Mouse (Mus musculus): ENCODE measurements at regions not wholly inside any gene's neighbourhood (a gene's known extent, or its start where the extent isn't known, plus 50 kb on each side); places are given as distances from the start of the nearest gene placed in this dataset.
A peak's percentile ranks its signal among the peaks of the same experiment; 100 is the strongest.

GRCm38 (mm10) chr6:93443766-93444557, 500.7 kb upstream of the Adamts9 start:
- H3K9me3 ChIP-seq (replicated peaks; ENCODE audit: control insufficient read depth, low read length) = no peaks in the 10 kb centered on the region
- 18% methylated on average over 11 of the region's 11 CpGs for WGBS
- H3K9ac ChIP-seq (replicated peaks; ENCODE audit: low read length) = no peak overlapping the region
- no peak overlapping the region; the same call in 1 of the 2 replicates for H3K27ac ChIP-seq (replicated peaks; ENCODE audit: low read depth, low read length)
- no peak overlapping the region for H3K4me3 ChIP-seq (ENCODE audit: low read depth, low read length)
- no peak overlapping the region for H3K4me2 ChIP-seq (ENCODE audit: low read depth, low read length)
- no peaks in the 10 kb centered on the region for H3K36me3 ChIP-seq (replicated peaks; ENCODE audit: control insufficient read depth, insufficient read depth, low read depth, low read length)
- ATAC-seq (replicated peaks; ENCODE audit: insufficient number of reproducible peaks, low FRiP score, low TSS enrichment, low read depth) = no peak
- peak; percentile 28 for DNase-seq (ENCODE audit: low spot score)
- no peaks in the 10 kb centered on the region for H3K27me3 ChIP-seq (ENCODE audit: control insufficient read depth, insufficient read depth, low read length)
- H3K4me1 ChIP-seq (ENCODE audit: control insufficient read depth, insufficient read depth, low read length) = no peaks in the 10 kb centered on the region

- WGBS = 76% methylated on average over 1 of the region's 1 CpGs
- Histone ChIP-seq H3K4me1 (ENCODE audit: control insufficient read depth, insufficient read depth, low read length) (no peaks in the 10 kb centered on the region), H3K4me2 (ENCODE audit: low read depth, low read length) (no peak overlapping the region), H3K27ac (replicated peaks; ENCODE audit: low read depth, low read length) (no peak overlapping the region), H3K36me3 (replicated peaks; ENCODE audit: control insufficient read depth, insufficient read depth, low read depth, low read length) (no peaks in the 10 kb centered on the region), H3K9me3 (replicated peaks; ENCODE audit: control insufficient read depth, low read length) (no peaks in the 10 kb centered on the region), H3K27me3 (ENCODE audit: control insufficient read depth, insufficient read depth, low read length) (no peaks in the 10 kb centered on the region), H3K9ac (replicated peaks; ENCODE audit: low read length) (no peak overlapping the region), H3K4me3 (ENCODE audit: low read depth, low read length) (no peak overlapping the region)
- DNase-seq (ENCODE audit: low spot score) = no peak
- ATAC-seq (replicated peaks; ENCODE audit: insufficient number of reproducible peaks, low FRiP score, low TSS enrichment, low read depth) = no peak
These were observed 490.2 kb upstream of the Adamts9 start for GRCm38 (mm10) chr6:93433446-93433845.

- no peak for ATAC-seq (replicated peaks; ENCODE audit: insufficient number of reproducible peaks, low FRiP score, low TSS enrichment, low read depth)
- 86% methylated on average over 1 of the region's 1 CpGs for WGBS
- H3K4me1 ChIP-seq (ENCODE audit: control insufficient read depth, insufficient read depth, low read length) = no peaks in the 10 kb centered on the region
- no peak overlapping the region for H3K4me3 ChIP-seq (ENCODE audit: low read depth, low read length)
- DNase-seq (ENCODE audit: low spot score) = no peak
- H3K36me3 ChIP-seq (replicated peaks; ENCODE audit: control insufficient read depth, insufficient read depth, low read depth, low read length) = no peaks in the 10 kb centered on the region
- no peak overlapping the region for H3K27ac ChIP-seq (replicated peaks; ENCODE audit: low read depth, low read length)
- H3K9me3 ChIP-seq (replicated peaks; ENCODE audit: control insufficient read depth, low read length) = no peaks in the 10 kb centered on the region
- H3K27me3 ChIP-seq (ENCODE audit: control insufficient read depth, insufficient read depth, low read length) = no peaks in the 10 kb centered on the region
- no peak overlapping the region for H3K4me2 ChIP-seq (ENCODE audit: low read depth, low read length)
- no peak overlapping the region for H3K9ac ChIP-seq (replicated peaks; ENCODE audit: low read length)
These were observed 482.8 kb upstream of the Adamts9 start for GRCm38 (mm10) chr6:93426141-93426540.

GRCm38 (mm10) chr6:93422906-93423305, 479.6 kb upstream of the Adamts9 start:
- H3K4me2 ChIP-seq (ENCODE audit: low read depth, low read length) = no peak overlapping the region
- no peaks in the 10 kb centered on the region for H3K4me1 ChIP-seq (ENCODE audit: control insufficient read depth, insufficient read depth, low read length)
- ATAC-seq (replicated peaks; ENCODE audit: insufficient number of reproducible peaks, low FRiP score, low TSS enrichment, low read depth) (no peak), DNase-seq (ENCODE audit: low spot score) (no peak)
- no peaks in the 10 kb centered on the region for H3K36me3 ChIP-seq (replicated peaks; ENCODE audit: control insufficient read depth, insufficient read depth, low read depth, low read length)
- no peaks in the 10 kb centered on the region for H3K9me3 ChIP-seq (replicated peaks; ENCODE audit: control insufficient read depth, low read length)
- H3K4me3 ChIP-seq (ENCODE audit: low read depth, low read length) = no peak overlapping the region
- no peaks in the 10 kb centered on the region for H3K27me3 ChIP-seq (ENCODE audit: control insufficient read depth, insufficient read depth, low read length)
- 74% methylated on average over 3 of the region's 3 CpGs for WGBS
- no peak overlapping the region for H3K27ac ChIP-seq (replicated peaks; ENCODE audit: low read depth, low read length)
- H3K9ac ChIP-seq (replicated peaks; ENCODE audit: low read length) = no peak overlapping the region

- peak; percentile 6 for DNase-seq (ENCODE audit: low spot score)
- H3K4me3 ChIP-seq (ENCODE audit: low read depth, low read length) = no peak overlapping the region
- no peak overlapping the region for H3K4me2 ChIP-seq (ENCODE audit: low read depth, low read length)
- H3K9ac ChIP-seq (replicated peaks; ENCODE audit: low read length) = no peak overlapping the region
- H3K27me3 ChIP-seq (ENCODE audit: control insufficient read depth, insufficient read depth, low read length) = no peaks in the 10 kb centered on the region
- H3K9me3 ChIP-seq (replicated peaks; ENCODE audit: control insufficient read depth, low read length) = no peaks in the 10 kb centered on the region
- H3K27ac ChIP-seq (replicated peaks; ENCODE audit: low read depth, low read length) = no peak overlapping the region
- no peaks in the 10 kb centered on the region for H3K36me3 ChIP-seq (replicated peaks; ENCODE audit: control insufficient read depth, insufficient read depth, low read depth, low read length)
- ATAC-seq (replicated peaks; ENCODE audit: insufficient number of reproducible peaks, low FRiP score, low TSS enrichment, low read depth) = no peak
- no peaks in the 10 kb centered on the region for H3K4me1 ChIP-seq (ENCODE audit: control insufficient read depth, insufficient read depth, low read length)
- 39% methylated on average over 4 of the region's 4 CpGs for WGBS
These were observed 479.0 kb upstream of the Adamts9 start for GRCm38 (mm10) chr6:93422253-93422652.

GRCm38 (mm10) chr6:93417625-93418024, 474.3 kb upstream of the Adamts9 start:
- ATAC-seq (replicated peaks; ENCODE audit: insufficient number of reproducible peaks, low FRiP score, low TSS enrichment, low read depth) = no peak
- 83% methylated on average over 6 of the region's 6 CpGs for WGBS
- H3K9ac ChIP-seq (replicated peaks; ENCODE audit: low read length) = no peak overlapping the region
- no peaks in the 10 kb centered on the region for H3K27me3 ChIP-seq (ENCODE audit: control insufficient read depth, insufficient read depth, low read length)
- H3K9me3 ChIP-seq (replicated peaks; ENCODE audit: control insufficient read depth, low read length) = no peaks in the 10 kb centered on the region
- no peak for DNase-seq (ENCODE audit: low spot score)
- no peak overlapping the region for H3K4me2 ChIP-seq (ENCODE audit: low read depth, low read length)
- no peak overlapping the region for H3K27ac ChIP-seq (replicated peaks; ENCODE audit: low read depth, low read length)
- H3K36me3 ChIP-seq (replicated peaks; ENCODE audit: control insufficient read depth, insufficient read depth, low read depth, low read length) = no peaks in the 10 kb centered on the region
- H3K4me3 ChIP-seq (ENCODE audit: low read depth, low read length) = no peak overlapping the region
- no peaks in the 10 kb centered on the region for H3K4me1 ChIP-seq (ENCODE audit: control insufficient read depth, insufficient read depth, low read length)

- DNase-seq (ENCODE audit: low spot score) (peak; percentile 19), ATAC-seq (replicated peaks; ENCODE audit: insufficient number of reproducible peaks, low FRiP score, low TSS enrichment, low read depth) (no peak)
- WGBS = 29% methylated on average over 1 of the region's 1 CpGs
- Histone ChIP-seq H3K4me3 (ENCODE audit: low read depth, low read length) (no peak overlapping the region), H3K9me3 (replicated peaks; ENCODE audit: control insufficient read depth, low read length) (no peaks in the 10 kb centered on the region), H3K27ac (replicated peaks; ENCODE audit: low read depth, low read length) (no peak overlapping the region), H3K27me3 (ENCODE audit: control insufficient read depth, insufficient read depth, low read length) (no peaks in the 10 kb centered on the region), H3K4me1 (ENCODE audit: control insufficient read depth, insufficient read depth, low read length) (no peaks in the 10 kb centered on the region), H3K36me3 (replicated peaks; ENCODE audit: control insufficient read depth, insufficient read depth, low read depth, low read length) (no peaks in the 10 kb centered on the region), H3K4me2 (ENCODE audit: low read depth, low read length) (no peak overlapping the region), H3K9ac (replicated peaks; ENCODE audit: low read length) (no peak overlapping the region)
These were observed 472.7 kb upstream of the Adamts9 start for GRCm38 (mm10) chr6:93416006-93416405.

GRCm38 (mm10) chr6:93411077-93411452, 467.8 kb upstream of the Adamts9 start:
- Histone ChIP-seq H3K27me3 (ENCODE audit: control insufficient read depth, insufficient read depth, low read length) (no peaks in the 10 kb centered on the region), H3K9me3 (replicated peaks; ENCODE audit: control insufficient read depth, low read length) (no peaks in the 10 kb centered on the region), H3K4me2 (ENCODE audit: low read depth, low read length) (no peak overlapping the region), H3K4me1 (ENCODE audit: control insufficient read depth, insufficient read depth, low read length) (no peaks in the 10 kb centered on the region), H3K4me3 (ENCODE audit: low read depth, low read length) (no peak overlapping the region), H3K36me3 (replicated peaks; ENCODE audit: control insufficient read depth, insufficient read depth, low read depth, low read length) (no peaks in the 10 kb centered on the region), H3K9ac (replicated peaks; ENCODE audit: low read length) (no peak overlapping the region), H3K27ac (replicated peaks; ENCODE audit: low read depth, low read length) (no peak overlapping the region)
- ATAC-seq (replicated peaks; ENCODE audit: insufficient number of reproducible peaks, low FRiP score, low TSS enrichment, low read depth) (no peak), DNase-seq (ENCODE audit: low spot score) (no peak)
- WGBS = 75% methylated on average over 3 of the region's 3 CpGs
